Mouse (Mus musculus): Measurements from ENCODE around the gene 1700029P11Rik.

1700029P11Rik gene

GRCm38 (mm10) chr15:81980321-81980720 is at the start of gene 1700029P11Rik:
TSS of gene 1700029P11Rik (plus strand) at chr15:81980540.
- DNase-seq (ENCODE audit: low spot score) = no peak

GRCm38 (mm10) chr15:81932951-81933470 is 47.3 kb upstream of the 1700029P11Rik start:
- DNase-seq (ENCODE audit: low spot score) = no peak

DNA sequence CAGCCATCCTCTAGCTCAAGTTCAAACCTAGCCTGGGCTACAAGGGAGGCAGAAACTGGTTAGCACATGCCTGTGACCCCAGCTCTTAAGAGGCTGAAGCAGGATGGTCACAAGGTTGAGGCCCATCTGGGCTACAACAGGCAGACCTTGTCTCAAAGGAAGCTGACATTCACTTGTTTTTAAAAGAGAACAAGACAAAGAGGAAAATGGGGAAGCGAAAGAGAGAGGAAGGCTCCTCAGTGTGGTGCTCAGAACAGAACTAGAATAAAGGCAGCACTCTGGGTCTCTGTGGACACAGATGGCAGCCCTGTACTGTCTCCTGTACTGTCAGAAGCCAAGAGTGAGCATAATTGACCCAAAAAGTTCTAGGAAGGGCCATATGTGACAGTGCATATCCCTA is 46.4 kb upstream of the 1700029P11Rik start:
- no peak for DNase-seq (ENCODE audit: low spot score)

DNA sequence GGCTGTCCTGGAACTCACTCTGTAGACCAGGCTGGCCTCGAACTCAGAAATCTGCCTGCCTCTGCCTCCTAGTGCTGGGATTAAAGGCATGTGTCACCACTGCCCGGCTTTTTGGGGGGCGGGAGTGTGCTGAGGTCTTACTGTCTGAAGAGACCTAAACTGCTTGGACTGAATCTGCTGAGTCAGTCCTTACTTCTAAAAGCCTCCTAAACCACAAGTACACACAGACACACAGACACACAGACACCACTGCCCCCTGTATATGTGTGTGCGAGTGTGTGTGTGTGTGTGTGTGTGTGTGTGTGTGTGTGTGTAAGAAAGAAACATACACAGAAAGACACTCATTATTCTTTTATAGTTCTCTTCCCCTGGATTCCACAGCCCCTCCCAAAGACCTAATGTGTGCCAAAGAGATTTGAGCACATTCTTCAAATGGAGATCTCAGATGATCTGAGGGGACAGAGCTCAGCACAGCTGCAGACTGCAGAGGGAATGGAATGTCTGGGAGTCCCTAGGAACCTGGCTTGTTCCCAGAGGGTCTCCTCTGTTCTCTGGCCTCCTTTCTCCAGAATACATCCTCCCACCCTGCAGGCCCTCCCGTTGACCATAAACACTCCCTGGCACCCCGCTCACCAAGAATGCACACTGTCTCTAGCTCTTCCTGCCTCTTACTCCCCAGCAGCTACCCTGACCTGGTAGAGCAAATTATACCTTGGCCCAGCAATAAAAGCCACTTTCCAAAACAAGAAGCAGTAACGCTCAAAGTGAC is 44.3 kb upstream of the 1700029P11Rik start:
- DNase-seq (ENCODE audit: low spot score) = no peak

GRCm38 (mm10) chr15:81936679-81937078 is 43.7 kb upstream of the 1700029P11Rik start, which contains the start of gene Csdc2:
TSS of gene Csdc2 (plus strand) at chr15:81936759.
- peak; percentile 81 for DNase-seq (ENCODE audit: low spot score)

GRCm38 (mm10) chr15:81937098-81937972 is 43.0 kb upstream of the 1700029P11Rik start:
- DNase-seq (ENCODE audit: low spot score) = peak; percentile 75

DNA sequence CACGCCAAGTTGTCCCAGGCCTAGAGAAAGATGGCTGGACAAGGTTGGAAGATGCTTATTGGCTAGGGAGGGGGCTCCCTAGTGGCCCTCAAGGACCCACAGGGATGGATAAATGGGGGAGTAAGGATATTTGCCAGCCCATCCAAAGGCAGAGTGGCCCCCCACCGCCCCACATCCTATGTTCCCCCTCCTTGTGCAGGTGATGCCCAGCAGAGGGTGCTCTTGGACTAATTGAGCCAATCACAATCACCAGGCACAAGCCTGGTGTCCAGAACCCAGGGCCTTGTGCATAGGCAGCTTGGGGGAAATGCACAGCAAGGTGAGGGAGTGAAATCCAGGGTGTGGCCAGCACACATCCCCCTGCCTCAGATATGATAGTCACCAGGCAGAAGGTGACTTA is 42.1 kb upstream of the 1700029P11Rik start:
- peak; percentile 79 for DNase-seq (ENCODE audit: low spot score)

GRCm38 (mm10) chr15:81939157-81939715 is 41.1 kb upstream of the 1700029P11Rik start:
- DNase-seq (ENCODE audit: low spot score) = no peak

- DNase-seq (ENCODE audit: low spot score) = no peak
Observed at GRCm38 (mm10) chr15:81939774-81940173, 40.6 kb upstream of the 1700029P11Rik start.

- DNase-seq (ENCODE audit: low spot score) = no peak
Observed at GRCm38 (mm10) chr15:81940219-81940618, 40.1 kb upstream of the 1700029P11Rik start.

DNA sequence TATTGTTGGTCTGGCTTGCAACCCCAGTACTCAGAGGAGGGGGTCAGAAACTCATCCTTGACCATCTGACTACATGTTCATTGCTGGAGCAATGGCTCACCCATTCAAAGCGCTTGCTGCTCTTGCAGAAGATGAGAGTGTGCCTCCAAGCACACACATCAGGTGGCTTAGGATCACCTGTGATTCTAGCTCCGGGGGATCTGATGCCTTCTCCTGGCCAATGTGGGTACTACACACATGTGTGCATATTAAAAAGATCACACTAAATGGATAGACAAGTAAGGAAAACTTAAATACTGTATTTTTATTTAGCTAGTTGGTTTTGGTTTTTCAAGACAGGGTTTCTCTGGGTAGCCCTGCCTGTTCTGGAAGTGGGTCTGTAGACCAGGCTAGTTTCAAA is 39.3 kb upstream of the 1700029P11Rik start:
- DNase-seq (ENCODE audit: low spot score) = no peak

GRCm38 (mm10) chr15:81943176-81943749 is 37.1 kb upstream of the 1700029P11Rik start:
- no peak for DNase-seq (ENCODE audit: low spot score)

GRCm38 (mm10) chr15:81949076-81949475 is 31.3 kb upstream of the 1700029P11Rik start:
- no peak for DNase-seq (ENCODE audit: low spot score)

GRCm38 (mm10) chr15:81949476-81950131 is 30.7 kb upstream of the 1700029P11Rik start:
- no peak for DNase-seq (ENCODE audit: low spot score)

DNA sequence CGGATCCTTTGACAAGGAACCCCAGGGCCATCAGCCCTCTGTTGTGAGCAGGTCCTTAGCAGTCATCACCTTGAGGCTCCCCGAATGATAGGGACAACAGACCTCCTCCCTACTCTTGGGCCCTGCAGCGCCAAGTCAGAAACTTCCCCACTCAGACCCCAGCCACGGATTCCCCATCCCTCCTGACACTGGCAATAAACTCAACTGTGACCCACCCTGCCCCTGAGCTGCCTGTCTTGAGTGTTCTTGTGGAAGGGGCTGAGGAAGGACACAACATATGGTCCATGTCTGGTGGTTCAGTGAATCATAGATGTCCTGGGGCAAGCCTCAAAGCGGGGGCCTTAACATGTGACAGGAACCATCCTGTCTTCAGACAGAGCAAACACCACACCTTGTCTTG is 29.6 kb upstream of the 1700029P11Rik start:
- no peak for DNase-seq (ENCODE audit: low spot score)

DNA sequence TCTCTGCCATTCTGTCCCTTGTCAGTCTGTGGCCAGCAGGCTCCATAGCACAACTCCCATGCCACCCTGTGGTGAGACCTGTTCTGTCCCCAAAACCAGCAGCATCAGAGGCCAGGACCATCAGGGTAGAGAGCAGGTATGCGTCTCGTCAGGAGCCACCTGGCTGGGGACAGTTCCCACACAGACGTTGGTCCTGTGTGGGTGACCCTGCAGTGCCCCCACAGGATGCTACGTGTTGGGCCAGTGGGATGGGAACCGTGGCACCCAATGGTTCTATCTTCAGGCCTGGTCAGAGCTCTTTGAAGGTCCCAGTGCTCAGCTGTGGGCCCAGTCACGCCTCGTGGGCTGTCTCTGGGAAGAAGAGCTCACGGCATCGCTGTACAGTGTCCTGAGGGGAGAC is 29.2 kb upstream of the 1700029P11Rik start:
- DNase-seq (ENCODE audit: low spot score) = no peak

GRCm38 (mm10) chr15:81952310-81952709 is 28.0 kb upstream of the 1700029P11Rik start:
- DNase-seq (ENCODE audit: low spot score) = no peak

DNA sequence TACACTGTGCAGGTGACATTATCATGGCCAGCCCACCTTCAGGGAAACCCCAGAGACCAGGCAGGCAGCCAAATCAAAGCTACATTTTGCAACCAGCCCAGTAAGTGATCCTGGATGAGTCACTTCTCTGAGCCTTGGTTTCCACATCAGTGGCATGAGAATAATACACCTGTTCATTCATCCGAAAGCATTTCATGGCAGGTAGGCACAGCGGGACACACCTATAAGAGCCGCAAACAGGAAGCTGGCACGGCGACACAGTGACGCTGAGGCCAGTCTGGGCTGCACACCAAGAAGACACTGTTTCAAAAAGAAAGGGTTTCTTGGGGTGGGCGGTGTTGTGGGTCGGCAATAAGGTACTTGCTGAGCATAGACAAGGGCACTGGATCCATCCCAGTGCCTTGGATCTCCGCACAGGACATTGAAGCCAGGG is 26.2 kb upstream of the 1700029P11Rik start:
- no peak for DNase-seq (ENCODE audit: low spot score)

DNA sequence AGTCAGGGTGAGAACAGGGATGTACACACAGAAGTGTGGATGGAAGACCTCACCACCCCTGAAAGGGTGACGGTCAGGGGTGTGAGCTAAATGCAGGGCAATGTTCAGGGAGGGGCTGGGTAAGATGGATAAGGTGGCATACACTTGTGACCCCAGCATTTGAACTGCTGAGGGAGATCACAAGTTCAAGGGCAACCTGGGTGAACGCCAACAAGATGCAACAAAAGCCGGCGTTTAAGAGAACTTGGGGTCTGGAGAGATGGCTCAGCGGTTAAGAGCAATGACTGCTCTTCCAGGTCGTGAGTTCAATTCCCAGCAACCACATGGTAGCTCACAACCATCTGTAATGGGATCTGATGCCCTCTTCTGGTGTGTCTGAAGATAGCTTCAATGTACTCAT is 25.6 kb upstream of the 1700029P11Rik start:
- no peak for DNase-seq (ENCODE audit: low spot score)

DNA sequence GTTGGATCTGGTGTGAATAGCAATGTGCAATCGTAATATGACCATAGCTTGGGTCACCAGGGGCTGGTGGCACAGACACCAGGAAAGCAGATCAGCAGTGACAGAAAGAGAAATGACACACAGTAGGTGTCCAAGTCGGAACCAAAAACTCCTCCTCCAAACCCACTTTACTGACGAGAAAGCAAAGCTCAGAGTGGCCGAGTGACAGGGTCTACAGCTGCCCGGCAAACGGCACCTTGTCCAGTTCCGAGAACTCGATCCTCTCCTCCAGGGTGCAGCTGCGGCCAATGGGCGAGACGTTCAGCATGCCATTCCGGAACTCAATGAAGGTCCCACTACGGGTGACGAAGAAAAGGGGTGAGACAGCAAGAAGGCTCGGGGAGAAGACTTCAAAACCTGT is 24.9 kb upstream of the 1700029P11Rik start:
- DNase-seq (ENCODE audit: low spot score) = no peak

DNA sequence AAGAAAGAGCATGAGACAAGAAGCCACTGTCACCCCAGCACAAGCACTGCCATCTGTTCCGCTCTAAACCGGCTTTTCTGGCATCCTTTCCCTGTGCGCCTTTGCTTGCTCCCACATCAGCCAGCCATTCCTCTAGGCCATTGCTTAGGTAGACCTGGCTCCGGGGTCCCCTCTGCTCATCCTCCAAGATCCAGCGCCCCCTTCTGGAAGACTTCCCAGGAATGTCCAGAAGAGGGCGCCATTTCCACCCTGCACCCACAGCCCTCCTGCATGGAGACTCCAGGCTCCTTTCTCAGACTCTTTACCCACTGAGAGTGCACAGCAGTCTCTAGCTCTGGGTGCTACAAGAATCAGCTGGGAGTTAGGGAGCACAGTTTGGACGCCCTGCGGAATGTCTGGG is 23.9 kb upstream of the 1700029P11Rik start:
- peak; percentile 66 for DNase-seq (ENCODE audit: low spot score)

Data from MN1 (cell line).